Mouse (Mus musculus): ENCODE data around the gene Zfp655. TPM values are rescaled to one million over a fixed set of nuclear protein-coding genes. Genes with fewer than 3 reads are reported as not detected.

Gene Zfp655
- polyA plus RNA-seq (2015; fragmentation: Nextera tagmentation; extraction: Ambion mirVana) = 22.1 and 22.7 TPM in 2 replicates

DNA sequence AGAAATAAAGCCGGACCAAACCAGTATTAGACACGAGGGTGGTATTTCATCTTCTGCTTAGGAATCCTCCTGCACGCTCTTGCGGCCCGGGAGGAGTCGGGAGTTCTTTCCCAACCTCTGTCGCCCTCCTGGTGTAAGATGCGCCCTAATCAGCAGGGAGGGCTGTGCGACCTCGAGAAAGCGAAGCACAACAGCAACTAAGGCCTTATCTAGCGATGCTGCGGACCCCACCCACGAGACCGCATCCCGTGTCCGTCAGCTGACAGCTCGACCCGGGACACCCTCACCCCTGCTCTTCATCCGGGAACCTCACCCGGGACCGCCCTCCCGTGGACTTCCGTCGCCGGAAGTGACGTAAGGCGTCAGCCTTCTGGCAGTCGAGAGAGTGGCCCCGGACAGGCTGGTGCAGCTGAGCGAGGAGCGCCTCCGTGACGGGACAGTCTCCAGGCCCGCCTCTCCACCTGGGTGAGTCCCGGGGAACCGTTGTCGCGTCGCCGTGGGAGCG is at the start of gene Zfp655:
Gene Zfp655, plus strand, starts transcription at position 349 of the 505 bp plus-strand sequence.

DNA sequence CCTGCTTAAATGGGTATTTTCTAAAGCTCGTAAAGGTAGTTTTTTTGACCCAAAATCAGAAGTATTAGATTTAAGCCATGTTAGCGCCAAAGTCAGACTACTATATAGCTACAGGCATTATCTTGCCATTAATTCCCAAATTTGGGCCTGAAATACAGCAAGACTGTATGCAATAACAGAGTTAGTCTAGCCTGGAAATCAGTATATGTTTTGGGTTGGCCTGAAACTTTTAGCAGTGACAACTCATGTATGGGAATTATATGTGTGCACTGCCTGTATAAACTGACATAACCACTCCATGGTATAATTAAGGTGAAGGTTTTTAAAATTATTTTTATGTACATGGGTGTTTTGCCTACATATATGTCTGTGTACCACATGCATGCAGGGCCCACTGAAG is 39.6 kb upstream of the Zfp655 start, which contains the start of gene Atp5j2:
Gene Atp5j2, minus strand, starts transcription at position 101 of the 400 bp plus-strand sequence.

DNA sequence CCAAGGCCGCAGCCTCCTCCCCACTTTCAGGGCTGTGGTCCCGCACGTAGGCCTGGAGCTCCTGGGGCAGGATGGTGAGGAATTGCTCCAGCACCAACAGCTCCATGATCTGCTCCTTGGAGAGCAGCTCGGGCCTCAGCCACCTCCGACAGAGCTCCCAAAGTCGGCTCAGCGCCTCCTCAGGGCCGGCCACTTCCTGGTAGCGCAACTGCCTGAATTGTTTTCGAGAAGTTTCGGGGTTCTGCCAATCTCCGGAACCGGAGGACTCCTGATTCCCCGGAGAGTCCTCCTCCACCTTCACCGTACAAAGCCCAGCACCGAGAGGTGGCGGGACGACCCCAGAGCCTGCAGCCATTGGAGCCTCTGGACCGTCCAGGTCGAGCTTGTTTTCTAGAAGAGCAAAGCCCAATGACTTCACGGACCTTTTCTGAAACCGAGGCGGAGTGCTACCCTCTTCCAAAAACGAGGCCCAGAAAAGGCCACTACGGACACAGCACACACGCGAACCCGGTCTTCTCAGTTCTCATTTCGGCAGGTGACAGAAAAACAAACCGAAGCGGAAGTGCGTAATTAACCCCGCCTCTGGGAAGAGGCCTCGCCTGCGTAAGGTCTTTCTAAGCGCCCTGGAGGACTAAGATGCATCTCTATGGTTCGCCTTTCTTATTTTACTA is 30.1 kb upstream of the Zfp655 start, which contains the start of gene Zkscan14:
Gene Zkscan14, minus strand, starts transcription at position 548 of the 671 bp plus-strand sequence.

DNA sequence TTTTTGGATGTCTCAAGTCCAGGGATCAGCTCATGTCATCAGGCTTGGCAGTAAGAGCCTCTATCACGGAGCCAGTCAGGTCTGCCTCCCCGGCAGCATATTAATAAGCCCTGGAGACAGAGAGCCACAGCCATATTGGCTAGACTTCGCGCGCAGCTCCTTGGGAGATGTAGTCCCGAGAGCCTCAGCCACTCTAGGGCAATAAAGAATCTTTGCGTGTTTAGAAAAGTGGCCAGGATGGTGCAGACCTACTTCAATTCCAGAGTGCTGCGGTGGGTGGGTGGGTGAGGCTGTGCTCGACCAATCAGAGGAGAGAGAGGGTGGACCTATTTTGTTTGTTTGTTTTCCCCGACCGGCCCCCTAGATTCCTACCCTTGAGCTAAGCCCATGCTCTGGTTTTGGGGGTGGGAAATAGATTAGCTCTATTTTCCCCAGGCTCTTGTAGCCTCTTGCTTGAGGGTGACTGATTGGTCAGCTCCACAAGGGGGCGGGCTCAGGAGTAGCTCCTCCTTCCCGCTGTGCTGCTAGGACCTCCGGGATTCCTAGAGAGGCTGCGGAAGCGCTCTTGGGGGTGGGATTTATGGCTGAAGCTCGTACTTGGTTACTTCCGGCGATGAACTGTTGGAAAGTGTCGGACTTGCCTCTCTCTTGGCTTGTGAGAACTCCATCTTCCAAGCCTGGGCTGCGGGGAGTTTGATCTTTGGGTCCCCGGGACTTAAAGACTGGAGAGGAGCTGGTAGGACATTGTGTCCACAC is 27.4 kb upstream of the Zfp655 start, which contains the start of gene Zkscan5:
Gene Zkscan5, plus strand, starts transcription at position 627 of the 756 bp plus-strand sequence.

DNA sequence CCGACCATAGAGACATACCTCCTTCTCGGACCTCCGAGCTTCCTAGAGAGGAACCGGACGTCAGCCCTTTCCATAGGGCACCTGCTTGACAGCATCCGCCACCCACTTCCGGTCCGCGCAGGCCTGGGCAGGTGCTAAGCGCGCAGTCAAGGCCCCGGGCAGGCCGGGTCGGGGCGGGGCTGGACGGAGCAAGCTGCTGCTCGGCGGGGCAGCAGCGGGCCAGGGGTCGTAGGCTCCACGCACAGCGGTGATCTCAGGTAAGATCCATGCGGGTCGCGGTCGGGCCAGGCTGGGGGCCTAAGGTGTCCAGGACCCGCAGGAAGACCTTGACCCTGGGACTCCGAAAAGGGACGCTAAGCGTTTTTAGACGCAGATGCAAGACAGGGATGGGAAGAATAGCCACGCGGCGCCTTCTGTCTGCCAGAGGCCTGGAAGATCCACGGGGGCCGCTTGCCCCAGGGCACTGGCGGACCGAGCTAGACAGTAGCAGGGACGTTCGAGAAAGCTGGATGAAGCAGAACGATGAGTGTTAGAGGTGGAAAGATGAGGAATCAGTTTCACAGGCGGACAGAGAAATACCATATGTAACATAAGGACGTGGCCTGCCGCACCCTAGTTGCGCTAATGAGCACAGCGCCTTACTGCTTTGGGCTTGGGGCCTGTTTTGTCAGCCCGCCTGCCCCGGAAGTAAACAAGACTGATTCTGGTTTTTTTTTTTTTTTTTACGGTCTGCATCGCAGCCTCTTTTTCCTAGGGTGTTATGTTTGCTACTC is 49.0 kb downstream of the Zfp655 start, which contains the start of gene Zscan25:
Gene Zscan25, plus strand, starts transcription at position 130 of the 773 bp plus-strand sequence.

Other genes starting within 250 kb of the Zfp655 start
- not detected in 2 replicates for gene Gm4871, start 199.0 kb upstream of the Zfp655 start, polyA plus RNA-seq (2015; fragmentation: Nextera tagmentation; extraction: Ambion mirVana)
- not detected in 2 replicates for gene 1700018F24Rik, start 188.7 kb upstream of the Zfp655 start, polyA plus RNA-seq (2015; fragmentation: Nextera tagmentation; extraction: Ambion mirVana)
- gene Arpc1a, start 147.9 kb upstream of the Zfp655 start, polyA plus RNA-seq (2015; fragmentation: Nextera tagmentation; extraction: Ambion mirVana) = 212 and 225 TPM in 2 replicates
- gene Kpna7, start 147.7 kb upstream of the Zfp655 start, polyA plus RNA-seq (2015; fragmentation: Nextera tagmentation; extraction: Ambion mirVana) = not detected in 2 replicates
- 129 and 138 TPM in 2 replicates for gene Arpc1b, start 117.5 kb upstream of the Zfp655 start, polyA plus RNA-seq (2015; fragmentation: Nextera tagmentation; extraction: Ambion mirVana)
- gene Pdap1, start 91.5 kb upstream of the Zfp655 start, polyA plus RNA-seq (2015; fragmentation: Nextera tagmentation; extraction: Ambion mirVana) = 114 and 120 TPM in 2 replicates
- gene Bud31, start 91.4 kb upstream of the Zfp655 start, polyA plus RNA-seq (2015; fragmentation: Nextera tagmentation; extraction: Ambion mirVana) = 161 and 164 TPM in 2 replicates
- 13.3 and 15.1 TPM in 2 replicates for gene Ptcd1, start 64.6 kb upstream of the Zfp655 start, polyA plus RNA-seq (2015; fragmentation: Nextera tagmentation; extraction: Ambion mirVana)
- 33.0 and 39.3 TPM in 2 replicates for gene Cpsf4, start 64.5 kb upstream of the Zfp655 start, polyA plus RNA-seq (2015; fragmentation: Nextera tagmentation; extraction: Ambion mirVana)
- gene Atp5j2, start 39.7 kb upstream of the Zfp655 start, polyA plus RNA-seq (2015; fragmentation: Nextera tagmentation; extraction: Ambion mirVana) = 712 and 773 TPM in 2 replicates
- 10.7 and 10.8 TPM in 2 replicates for gene Zkscan14, start 29.8 kb upstream of the Zfp655 start, polyA plus RNA-seq (2015; fragmentation: Nextera tagmentation; extraction: Ambion mirVana)
- 9.7 and 10.1 TPM in 2 replicates for gene Zkscan5, start 27.2 kb upstream of the Zfp655 start, polyA plus RNA-seq (2015; fragmentation: Nextera tagmentation; extraction: Ambion mirVana)
- 1.1 and 1.7 TPM in 2 replicates for gene Zscan25, start 48.8 kb downstream of the Zfp655 start, polyA plus RNA-seq (2015; fragmentation: Nextera tagmentation; extraction: Ambion mirVana)
- 0.08 TPM in 1 of 2 replicates, not detected in the other for gene Cyp3a57, start 113.6 kb downstream of the Zfp655 start, polyA plus RNA-seq (2015; fragmentation: Nextera tagmentation; extraction: Ambion mirVana)
- gene Cyp3a16, start 238.0 kb downstream of the Zfp655 start, polyA plus RNA-seq (2015; fragmentation: Nextera tagmentation; extraction: Ambion mirVana) = not detected in 2 replicates